Mouse (Mus musculus): ENCODE measurements around the gene Trp53bp2.

DNA sequence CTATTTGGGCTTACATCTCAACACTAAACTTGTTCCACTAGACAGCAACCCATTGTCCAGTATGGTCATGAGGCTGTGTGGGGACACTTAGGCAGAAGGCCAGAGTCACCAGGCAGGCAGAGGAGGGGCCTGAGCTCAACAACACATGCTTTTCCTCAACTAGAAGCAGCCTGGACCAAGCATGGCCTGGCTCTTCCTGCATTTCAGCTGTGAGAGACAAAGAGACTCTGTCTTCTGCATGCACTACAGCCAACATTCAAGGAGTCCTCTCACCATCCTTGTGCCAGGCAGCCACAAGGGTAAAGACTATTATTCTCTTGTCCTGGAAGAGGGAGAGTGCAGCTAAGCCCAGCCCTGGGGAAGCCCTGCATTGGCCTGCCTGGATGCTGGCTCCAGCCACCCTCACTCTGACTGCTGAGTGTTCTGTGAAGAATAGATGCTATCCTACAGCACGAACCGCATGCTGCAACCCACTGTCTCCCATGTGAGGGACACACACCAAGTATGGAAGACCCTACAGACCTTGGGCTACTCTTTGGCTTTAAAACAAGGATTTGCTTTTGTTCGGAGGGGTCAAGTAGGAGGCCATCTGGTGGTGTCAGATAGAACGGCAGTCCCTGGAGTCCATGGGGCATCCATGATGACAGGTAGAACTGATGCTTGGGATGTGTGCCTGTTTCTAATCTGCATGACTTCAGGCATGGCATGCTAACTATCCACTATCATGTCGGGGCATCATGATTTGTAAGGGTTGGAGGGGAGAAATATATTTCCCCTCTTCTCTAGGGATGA lies 66.2 kb downstream of the Trp53bp2 start:
- peak; percentile 13; the same call in 1 of the 2 replicates for TF ChIP-seq CTCF (IDR thresholded peaks at IDR 0.05; ENCODE audit: borderline replicate concordance, extremely low read depth, insufficient read depth, insufficient read length)
- no peak for TF ChIP-seq POLR2A (IDR thresholded peaks at IDR 0.05; ENCODE audit: borderline replicate concordance, extremely low read depth, insufficient read depth, insufficient read length, poor library complexity, severe bottlenecking)

All from brain, embryonic 14.5 days (tissue).